Mouse (Mus musculus) lung, postnatal 0 days (tissue): Measurements from ENCODE around the gene Mllt10.

Source experiments
- CTCF ChIP-seq: IDR thresholded peaks from 2 replicates; pipeline ENCODE4 v1.5.1; 2016; ENCODE audit warnings: antibody characterized with exemption, mild to moderate bottlenecking
- EP300 ChIP-seq: IDR thresholded peaks from 2 replicates; pipeline ENCODE4 v1.6.1; 2016; ENCODE audit warnings: antibody characterized with exemption, mild to moderate bottlenecking, control low read depth

DNA sequence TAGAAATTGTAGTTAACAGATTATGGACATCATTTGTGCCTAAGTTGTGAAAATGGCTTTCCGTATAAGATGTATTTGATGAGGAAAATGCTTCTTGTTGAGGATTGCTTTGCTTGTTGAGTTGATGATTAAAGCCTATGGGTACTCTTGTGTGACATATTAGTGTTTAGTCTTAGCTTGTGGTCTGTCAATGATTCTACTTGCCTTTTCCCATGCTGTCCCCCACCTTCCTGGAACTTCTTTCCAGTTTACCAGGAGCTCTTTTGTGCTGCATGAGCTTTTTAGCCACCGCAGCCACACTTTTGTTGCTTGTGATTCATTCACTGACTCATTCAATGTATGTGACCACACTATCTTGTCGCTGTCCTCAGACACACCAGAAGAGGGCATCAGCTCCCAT, 53.2 kb downstream of the Mllt10 start:
- peak; percentile 21; the same call in 1 of the 2 replicates for TF ChIP-seq CTCF
- TF ChIP-seq EP300 = no peak
